Comparison of ENCODE assay signal across 8 mouse cellular contexts in the genomic region with DNA sequence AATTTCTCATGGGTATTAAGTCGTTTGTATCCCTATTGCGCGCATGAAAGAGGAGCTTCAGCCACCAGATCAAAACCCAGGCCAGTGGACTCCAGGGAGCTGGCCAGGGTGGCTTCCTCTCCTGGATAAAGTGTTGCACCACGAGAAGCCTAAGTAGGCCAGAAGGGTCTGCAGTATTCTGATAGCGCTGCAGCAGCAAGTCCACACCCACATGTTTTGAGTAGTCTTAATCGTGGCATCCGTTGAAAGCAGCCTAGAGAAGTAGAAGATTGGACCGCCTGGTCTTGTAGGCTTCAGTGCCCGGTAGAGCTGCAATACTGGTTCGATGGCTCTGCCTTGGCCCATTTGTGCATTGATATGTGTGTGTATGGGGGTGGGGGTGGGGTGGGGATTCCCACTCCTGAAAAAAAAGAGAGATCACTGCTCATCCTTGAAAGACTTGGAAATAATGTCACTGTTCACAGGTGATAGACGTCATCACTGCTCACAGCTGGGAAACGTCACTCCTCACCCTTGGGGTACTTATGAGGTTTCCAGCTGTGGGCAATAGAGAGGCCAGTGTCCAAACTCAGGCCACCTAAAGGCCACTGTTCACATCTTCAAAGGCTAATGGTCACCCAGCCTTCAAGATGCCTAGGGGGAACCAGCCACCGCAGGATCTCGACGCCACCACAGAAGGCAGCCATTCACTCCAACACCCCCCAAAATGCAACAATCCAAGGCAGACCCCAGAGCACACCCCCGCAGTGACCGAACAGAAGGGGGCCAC. TPM values are rescaled to one million over a fixed set of nuclear protein-coding genes. Genes with fewer than 3 reads are reported as not detected.
A peak's percentile ranks its signal among the peaks of the same experiment; 100 is the strongest.
DNase-seq lines count a peak whose midpoint lies in the region; ATAC-seq and TF ChIP-seq lines count a peak whose summit lies in the region.

A gene (plus strand): TSS at position 556 of the 769 bp plus-strand sequence.

- TF ChIP-seq CTCF in hindbrain, postnatal 0 days (IDR thresholded peaks at IDR 0.05; ENCODE audit: low read depth): no peak; the same call in 1 of the 2 replicates

- DNase-seq in kidney, adult 9 months: peak; percentile 14
- DNase-seq in kidney, adult 18-20 months: no peak
- no peak for DNase-seq in adrenal gland, postnatal 25 days
- DNase-seq in gastrocnemius, adult 8-10 months (ENCODE audit: low spot score in 2 of 2): no peak
- no peak for DNase-seq in hindbrain, postnatal 0 days (ENCODE audit: low spot score)
- peak; percentile 27 for DNase-seq in lung, postnatal 10 days
- no peak for DNase-seq in urinary bladder, postnatal 4 days (ENCODE audit: low spot score in 2 of 2)
- DNase-seq in thymus, postnatal 36 days: no peak

- peak within 1 kb of the TSS; percentile 75 for H3K4me3 ChIP-seq in hindbrain, postnatal 0 days (ENCODE audit: low read length)

- peaks cover 12% of the 10 kb centered on the region; the same call in 1 of the 2 replicates for H3K4me1 ChIP-seq in hindbrain, postnatal 0 days (ENCODE audit: insufficient read depth, low read length)

- H3K27ac ChIP-seq in hindbrain, postnatal 0 days: peak within 1 kb of the TSS; percentile 62; the same call in 1 of the 2 replicates

- 0 out of 2 replicates have a peak, but pooled peaks have one; percentile 21 for ATAC-seq in hindbrain, postnatal 0 days

- peak within 1 kb of the TSS; percentile 95 for H3K4me2 ChIP-seq in hindbrain, postnatal 0 days (ENCODE audit: low read depth, low read length)

- peak within 1 kb of the TSS; percentile 90 for H3K9ac ChIP-seq in hindbrain, postnatal 0 days (replicated peaks; ENCODE audit: low read length)

- no peaks in the 10 kb centered on the region for H3K27me3 ChIP-seq in hindbrain, postnatal 0 days (ENCODE audit: insufficient read depth, low read length)

- 69% methylated on average over 17 of the region's 17 CpGs for WGBS in hindbrain, postnatal 0 days

- no peaks in the 10 kb centered on the region; the same call in 1 of the 2 replicates for H3K9me3 ChIP-seq in hindbrain, postnatal 0 days (ENCODE audit: low read length)

- no peaks in the 10 kb centered on the region for H3K36me3 ChIP-seq in hindbrain, postnatal 0 days (ENCODE audit: insufficient read depth, low read length)

RNA-seq across cellular contexts. Expression of the gene that starts here (rescaled TPM):
- total RNA-seq in adrenal gland, postnatal 25 days (2021): 16.7 and 23.1 TPM in 2 replicates
- total RNA-seq in gastrocnemius, adult 8-10 months (2022): 10 to 100 TPM; 49.0 to 56.8 (median 51.9) TPM
- total RNA-seq in hindbrain, postnatal 0 days (2014; rRNA removed): 5.5 and 11.3 TPM in 2 replicates
- 6.2 and 6.7 TPM in 2 replicates for polyA plus RNA-seq in hindbrain, postnatal 0 days (2015; fragmentation: Nextera tagmentation; extraction: Ambion mirVana)

Comparison
In these comparisons a context has a peak if more than half of its experiments do, and no peak if none do; other contexts are left out.
1. DNase-seq: peak in kidney, adult 9 months (single experiment) and lung, postnatal 10 days (single experiment); none in kidney, adult 18-20 months (single experiment), adrenal gland, postnatal 25 days (single experiment), gastrocnemius, adult 8-10 months (0 of 2), hindbrain, postnatal 0 days (single experiment), urinary bladder, postnatal 4 days (0 of 2) and thymus, postnatal 36 days (0 of 2).